Mouse (Mus musculus): Measurements from ENCODE around the gene Stra6. TPM values are rescaled to one million over a fixed set of nuclear protein-coding genes. Genes with fewer than 3 reads are reported as not detected.

Stra6 gene
- total RNA-seq, 2 experiments from 2014 or later = 7.7 to 10.4 TPM

DNA sequence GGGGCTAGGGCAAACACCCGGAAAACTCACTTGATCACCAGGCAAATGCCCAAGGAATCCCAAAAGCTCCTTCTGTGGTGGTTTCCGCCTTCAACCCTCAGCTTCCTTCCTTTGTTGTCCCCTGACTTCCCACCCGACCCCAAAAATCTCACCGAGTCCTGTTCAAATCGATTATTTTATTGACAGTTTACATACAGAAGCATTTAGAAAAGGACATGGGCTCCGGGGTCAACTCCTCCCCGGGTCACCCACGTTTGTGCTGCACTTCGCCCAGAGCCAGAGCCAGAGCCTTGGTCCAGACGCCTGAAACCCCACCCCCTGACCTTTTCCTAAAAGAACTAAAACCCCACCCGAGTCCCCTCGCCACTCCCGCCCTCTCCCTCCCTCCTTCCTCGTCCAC, 132.6 kb downstream of the Stra6 start:
- intact Hi-C loops (cut with DNase I) = no loop called here

DNA sequence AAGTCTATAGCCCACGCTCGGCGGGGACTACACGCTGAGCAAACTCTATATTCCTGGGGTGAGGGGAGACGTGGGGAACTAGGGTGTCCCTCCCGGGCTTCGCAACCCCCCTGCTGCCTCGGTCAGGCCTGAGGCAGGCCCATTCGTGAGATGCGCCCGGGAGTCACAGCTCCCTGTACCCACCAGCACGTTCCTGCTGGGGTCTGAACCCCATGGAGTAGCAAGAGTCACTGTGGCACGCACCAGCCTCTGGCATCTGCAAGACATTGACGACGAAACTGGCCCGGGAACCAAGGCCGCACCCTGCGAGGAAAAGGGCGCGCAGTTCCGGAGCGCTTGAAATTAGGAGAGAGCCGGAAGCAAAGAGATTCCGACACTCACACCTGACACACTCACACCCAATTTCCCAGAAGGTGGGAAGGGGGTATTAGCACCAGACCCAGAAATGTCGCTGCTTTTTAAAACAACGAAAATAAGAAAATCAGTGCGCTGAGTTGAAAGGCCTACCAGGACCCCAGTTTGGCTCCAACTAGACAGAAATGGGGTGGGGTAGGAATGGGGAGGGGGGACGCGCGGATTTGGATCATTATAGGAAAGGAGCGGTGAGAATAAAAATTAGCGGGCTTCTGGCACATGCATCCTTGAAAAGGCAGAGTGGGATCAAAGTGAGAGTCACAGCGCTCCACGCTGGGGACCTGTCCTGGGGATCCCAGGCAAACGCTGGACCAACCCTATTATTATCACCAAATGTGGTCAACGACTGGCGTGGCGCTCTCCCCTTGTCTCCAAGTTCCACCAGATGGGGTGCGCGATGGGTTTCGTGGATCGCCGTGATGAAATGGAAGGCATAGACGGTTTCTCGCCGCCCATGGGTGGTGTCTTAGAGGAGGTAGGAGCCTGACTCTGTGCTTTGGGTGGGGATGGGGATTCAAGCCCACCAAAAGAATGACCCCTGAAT, 133.3 kb downstream of the Stra6 start:
- DNase-seq (ENCODE audit: low spot score in 2 of 2) = no peak
- intact Hi-C loops (cut with DNase I) = no loop called here

More for the DNA sequence above, 132.6 kb downstream of the Stra6 start:
- DNase-seq (ENCODE audit: low spot score in 2 of 2) = no peak

DNA sequence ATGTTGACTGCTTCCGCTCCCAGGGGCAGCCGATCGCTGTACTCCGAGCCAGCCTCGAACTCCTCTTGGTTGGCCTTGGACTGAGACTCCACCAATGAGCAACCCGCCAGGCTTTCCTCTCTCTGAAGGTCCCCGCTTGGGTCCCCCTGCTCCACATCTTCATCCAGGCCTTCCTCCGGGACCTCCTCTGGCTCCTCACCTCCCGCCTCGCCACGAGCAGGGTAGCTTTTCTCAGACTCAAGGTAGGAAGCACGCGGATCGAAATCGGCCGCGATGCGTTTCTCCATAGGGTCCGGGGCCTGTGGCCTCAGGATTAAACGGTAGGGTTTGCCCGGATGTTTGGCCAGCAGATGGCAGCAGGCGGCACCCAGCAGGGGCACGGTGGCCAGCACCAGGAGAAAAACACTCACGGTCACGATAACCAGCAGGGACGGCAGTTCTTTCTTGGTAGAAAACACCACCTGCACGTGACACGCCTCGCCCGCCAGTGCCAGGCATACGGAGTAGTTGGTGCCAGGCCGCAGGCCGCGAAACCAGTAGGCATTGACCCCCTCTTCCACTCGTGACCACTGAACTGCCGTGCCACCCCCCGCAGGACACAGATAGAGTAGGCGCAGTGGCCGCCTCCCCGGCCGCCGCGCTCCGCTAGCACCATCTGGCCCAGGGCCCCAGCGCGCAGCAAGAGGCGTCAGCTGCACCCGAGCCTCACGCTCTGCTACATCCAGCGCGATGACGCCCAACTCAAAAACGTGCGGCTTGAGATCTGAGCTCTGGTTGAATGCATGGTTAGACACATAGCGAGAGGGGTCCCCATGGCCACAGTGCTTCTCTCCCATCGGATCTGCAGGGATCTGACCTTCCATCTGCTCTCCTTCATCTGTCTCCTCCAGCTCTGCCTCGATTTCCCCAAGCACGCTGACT, 134.5 kb downstream of the Stra6 start:
- DNase-seq (ENCODE audit: low spot score in 2 of 2) = peak; percentile 64 to 81
- intact Hi-C loops (cut with DNase I) = no loop called here

DNA sequence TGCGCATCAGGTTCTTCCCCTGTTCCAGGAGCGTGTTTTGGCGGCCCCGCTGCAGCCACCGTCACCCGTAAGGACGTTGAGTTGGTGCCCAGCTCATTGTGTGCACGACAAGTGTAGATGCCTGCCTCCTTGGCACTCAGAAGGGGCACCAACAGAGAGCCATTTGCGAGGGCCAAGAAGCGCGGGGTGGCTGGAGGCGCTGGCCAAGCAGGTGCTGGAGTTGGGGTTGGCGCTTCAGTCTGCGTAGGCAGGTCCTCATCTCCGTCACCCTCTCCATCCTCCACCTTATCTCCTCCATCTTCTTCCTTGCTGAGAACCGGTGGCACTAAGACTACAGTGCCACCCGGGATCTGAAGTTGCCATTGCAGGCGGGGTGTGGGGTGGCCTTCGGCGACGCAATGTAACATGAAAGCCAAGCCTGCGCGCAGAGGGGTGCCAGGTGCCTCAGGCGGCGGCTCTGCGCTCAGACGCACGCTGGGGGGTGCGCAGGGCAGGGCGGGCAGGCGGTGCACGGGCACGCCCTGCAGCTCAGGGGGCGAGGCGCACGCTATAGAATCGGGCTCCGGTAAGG, 135.3 kb downstream of the Stra6 start:
- DNase-seq (ENCODE audit: low spot score in 2 of 2) = peak; percentile 55 to 72
- intact Hi-C loops (cut with DNase I) = no loop called here

DNA sequence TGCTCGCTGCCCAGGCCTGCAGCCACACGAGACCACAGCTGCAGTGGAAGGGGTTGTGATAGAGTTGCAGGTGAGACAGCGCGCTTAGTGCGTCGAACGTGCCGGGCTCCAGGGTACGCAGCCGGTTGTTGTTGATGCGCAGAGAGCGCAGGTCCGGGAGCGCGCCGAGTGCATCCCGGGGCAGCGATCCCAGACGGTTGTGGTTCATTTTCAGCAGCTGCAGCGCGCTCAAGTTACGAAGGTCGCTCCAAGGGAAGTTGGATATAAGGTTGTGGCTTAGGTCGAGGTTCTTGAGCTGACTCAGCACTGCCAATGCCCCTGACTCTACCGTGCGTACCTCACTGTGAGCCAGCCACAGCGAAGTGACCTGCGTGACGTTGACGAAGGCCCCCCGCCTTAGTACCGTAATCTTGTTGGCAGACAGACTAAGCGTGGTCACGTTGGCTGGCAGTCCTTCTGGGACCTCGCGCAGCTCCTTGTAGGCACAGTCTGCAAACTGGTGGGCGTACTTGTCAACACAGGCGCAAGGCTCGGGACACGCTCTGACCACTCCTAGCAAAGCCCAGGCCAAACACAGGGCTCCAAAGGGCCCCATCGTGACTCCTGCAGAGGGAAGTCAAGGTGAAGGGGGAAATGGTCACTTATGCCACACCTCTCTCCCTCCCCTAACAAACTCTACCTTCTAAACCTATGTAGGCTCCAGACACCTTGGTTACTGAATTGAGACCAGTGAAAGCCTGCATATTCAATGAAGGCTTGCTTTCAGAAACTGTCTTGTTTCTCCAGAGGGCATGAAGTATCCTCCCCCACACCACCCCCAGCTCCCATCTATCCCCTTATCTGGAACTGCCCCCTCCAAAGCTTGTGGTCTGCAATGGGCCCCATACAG, 136.0 kb downstream of the Stra6 start:
- DNase-seq (ENCODE audit: low spot score in 2 of 2) = peak in 1 of 2 experiments; percentile 54
- intact Hi-C loops (cut with DNase I) = loop anchor here (5.0 kb wide), 1 partner anchor 87 kb away; no protein-coding TSS in a partner anchor

DNA sequence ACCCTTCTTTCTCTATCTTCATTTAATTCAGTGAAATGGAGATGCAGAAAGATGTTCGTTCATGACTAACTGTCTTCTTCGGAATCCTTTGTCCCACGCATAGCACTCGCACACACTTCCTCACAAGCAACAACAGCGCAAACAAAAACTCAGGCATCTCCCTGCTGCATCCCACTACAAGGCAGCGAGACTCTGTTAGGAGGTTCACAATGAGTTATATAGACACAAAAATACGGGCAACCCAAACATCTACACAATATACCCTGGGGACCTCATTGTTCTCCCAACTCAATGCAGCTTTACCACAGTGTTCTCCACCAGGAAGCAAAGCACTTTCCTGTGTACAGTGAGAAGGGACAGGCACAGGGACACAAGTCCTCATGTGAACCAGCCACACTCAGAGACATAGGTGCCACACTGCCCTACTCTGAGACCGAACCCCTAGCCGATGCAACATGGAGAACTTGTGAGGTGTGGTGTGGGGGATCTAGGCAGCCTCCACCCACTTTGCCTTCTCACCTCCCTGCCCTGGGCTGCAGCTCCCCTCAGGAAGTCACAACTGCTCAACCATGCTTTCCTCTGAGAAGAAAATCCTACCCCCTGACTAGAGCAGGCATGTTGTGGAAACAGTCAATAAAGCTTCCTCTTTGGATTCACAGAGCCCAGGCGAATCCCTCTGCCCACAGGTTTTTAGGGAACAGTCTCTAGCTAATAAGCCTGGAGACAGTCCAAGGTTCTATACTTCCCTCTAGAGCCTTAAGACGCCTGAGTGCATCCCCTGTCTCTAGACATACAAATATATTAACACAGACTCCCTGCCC, 136.9 kb downstream of the Stra6 start:
- intact Hi-C loops (cut with DNase I) = loop anchor here (5.0 kb wide), 1 partner anchor 88 kb away; no protein-coding TSS in a partner anchor
- peak in 1 of 2 experiments; percentile 52 for DNase-seq (ENCODE audit: low spot score in 2 of 2)

DNA sequence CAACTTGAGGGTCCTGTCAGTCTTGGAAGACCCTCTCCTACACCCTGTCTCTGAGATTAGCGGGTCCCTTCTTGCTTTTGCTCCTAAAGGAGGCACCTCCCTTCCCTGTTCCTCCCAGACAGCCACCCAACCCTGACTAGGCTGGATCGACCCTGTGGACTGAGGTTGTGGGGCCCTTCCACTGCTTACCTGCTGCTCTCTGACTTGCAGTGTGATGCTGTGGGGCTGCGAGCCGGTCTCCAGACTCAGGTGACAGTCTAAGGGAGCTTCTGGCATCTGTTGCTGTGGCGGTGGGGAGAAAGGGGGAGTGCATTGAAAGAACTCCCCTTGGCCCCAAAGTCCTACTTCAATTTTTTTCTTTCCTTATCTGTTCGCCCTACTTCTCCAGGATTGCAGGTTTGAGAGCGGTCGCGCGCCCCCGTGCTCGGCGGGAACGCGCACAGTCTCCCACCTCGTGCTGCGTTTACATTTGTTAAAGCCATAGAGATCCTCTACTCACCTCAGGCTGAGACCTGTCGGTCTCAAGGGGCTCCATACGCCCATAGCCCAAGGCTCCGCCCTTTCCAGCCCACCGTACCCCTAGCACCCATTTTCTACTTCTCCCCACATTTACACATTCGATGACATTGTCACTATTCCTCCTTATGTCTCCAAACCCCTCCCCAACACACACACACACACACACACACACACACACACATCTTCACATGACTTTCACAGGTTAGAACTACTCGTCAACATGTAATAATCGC, 137.7 kb downstream of the Stra6 start:
- intact Hi-C loops (cut with DNase I) = loop anchor here (5.0 kb wide), 1 partner anchor 89 kb away; no protein-coding TSS in a partner anchor
- DNase-seq (ENCODE audit: low spot score in 2 of 2) = peak in 1 of 2 experiments; percentile 64

DNA sequence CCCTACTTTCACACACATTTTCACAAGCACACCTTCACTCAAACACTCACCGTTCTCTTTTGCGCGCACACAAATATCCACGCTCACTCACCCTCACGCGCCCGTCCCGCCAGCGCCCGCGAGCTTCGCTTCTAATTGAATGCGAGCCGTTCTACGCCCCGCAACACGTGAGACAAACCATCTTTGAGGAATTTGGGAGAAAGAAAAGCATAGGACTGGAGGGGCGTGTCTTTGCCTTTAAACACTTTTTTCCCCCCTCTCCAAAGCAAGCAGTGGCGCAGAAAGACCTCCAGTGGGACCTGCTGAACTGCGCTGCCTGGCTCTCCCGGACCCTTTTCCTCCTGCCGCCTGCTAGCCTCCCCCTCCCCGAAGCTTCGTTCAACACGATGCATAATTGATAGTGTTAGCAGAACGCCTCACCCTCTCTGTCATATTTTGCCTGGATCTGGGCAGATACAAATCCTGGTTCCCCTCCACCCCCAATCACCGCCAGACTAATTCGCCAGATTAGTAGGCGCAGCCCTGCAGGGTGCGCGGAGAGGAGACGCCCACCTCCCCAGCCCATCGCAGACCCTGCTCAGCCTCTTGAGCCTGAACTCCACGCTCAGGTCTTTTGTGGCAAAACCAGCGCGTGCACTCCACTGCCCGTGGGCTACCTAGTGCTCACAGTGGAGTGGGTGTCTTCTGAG, 138.4 kb downstream of the Stra6 start:
- DNase-seq (ENCODE audit: low spot score in 2 of 2) = peak in 1 of 2 experiments; percentile 68

DNA sequence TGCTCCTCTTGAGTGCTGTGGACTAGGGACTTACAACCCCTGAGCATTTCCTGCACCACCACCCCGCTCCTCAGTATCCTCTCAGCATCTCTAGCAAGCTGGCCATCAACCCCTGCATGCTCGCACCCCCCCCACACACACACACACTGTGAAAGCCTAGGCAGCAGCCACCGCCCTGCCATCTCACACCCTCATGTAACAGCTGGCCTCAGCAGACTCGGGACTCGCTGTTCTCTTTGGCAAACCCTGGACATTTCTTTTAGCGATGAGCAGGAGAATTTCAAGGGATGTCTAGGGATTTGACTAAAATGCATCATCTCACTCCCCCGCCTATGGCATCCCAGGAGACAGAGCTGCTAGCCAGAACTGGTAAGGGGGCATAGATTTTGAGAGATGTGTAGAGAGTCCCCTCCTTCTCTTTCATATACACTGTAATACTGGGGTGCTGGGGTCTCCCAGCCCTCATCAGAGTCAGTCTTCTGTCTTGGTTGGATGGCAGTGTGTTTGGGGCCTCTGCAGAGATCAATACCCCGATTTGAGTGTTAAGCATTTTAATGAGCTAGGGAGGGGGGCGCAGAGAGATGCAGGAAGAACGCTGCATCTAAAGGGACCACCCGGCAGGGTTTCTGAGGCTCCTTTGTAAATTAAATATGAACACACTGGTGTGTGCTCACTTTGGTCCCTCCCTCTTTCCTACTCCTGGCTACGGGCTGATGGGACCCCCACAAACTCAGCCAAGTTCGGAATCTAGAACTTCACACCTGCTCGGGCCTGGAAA, 139.3 kb downstream of the Stra6 start:
- intact Hi-C loops (cut with DNase I) = loop anchor here (5.0 kb wide), 1 partner anchor 91 kb away; no protein-coding TSS in a partner anchor

More for the DNA sequence above, 138.4 kb downstream of the Stra6 start:
- intact Hi-C loops (cut with DNase I) = loop anchor here (5.0 kb wide), 1 partner anchor 90 kb away; no protein-coding TSS in a partner anchor

More for the DNA sequence above, 139.3 kb downstream of the Stra6 start:
- DNase-seq (ENCODE audit: low spot score in 2 of 2) = peak; percentile 71 to 92

Other genes with a start within 250 kb of the Stra6 start
- gene Arid3b, start 227.0 kb upstream of the Stra6 start, total RNA-seq (2021) = 10 to 100 TPM in 1 of 2 experiments, 1 to 10 TPM in 1; 9.6 to 10.7 TPM
- 100 to 1,000 TPM; 107 to 112 TPM for gene Ubl7, start 152.8 kb upstream of the Stra6 start, total RNA-seq (2021)
- 100 to 1,000 TPM; 126 to 148 TPM for gene Sema7a, start 123.7 kb upstream of the Stra6 start, total RNA-seq (2021)
- gene Cyp11a1, start 57.4 kb upstream of the Stra6 start, total RNA-seq (2021) = 1 to 10 TPM; 5.2 to 5.7 TPM
- 1 to 10 TPM in 1 of 2 experiments, under 1 TPM in 1; 0.42 to 1.3 TPM for gene Ccdc33, start 55.0 kb downstream of the Stra6 start, total RNA-seq (2021)
- gene Islr, start 140.5 kb downstream of the Stra6 start, total RNA-seq (2021) = 10 to 100 TPM; 15.8 to 16.2 TPM
- 10 to 100 TPM; 86.1 to 99.6 TPM for gene Islr2, start 140.5 kb downstream of the Stra6 start, total RNA-seq (2021)
- gene Pml, start 186.0 kb downstream of the Stra6 start, total RNA-seq (2021) = 10 to 100 TPM; 12.2 to 13.6 TPM
- 10 to 100 TPM; 71.8 to 76.7 TPM for gene Stoml1, start 189.4 kb downstream of the Stra6 start, total RNA-seq (2021)
- gene Loxl1, start 249.4 kb downstream of the Stra6 start, total RNA-seq (2021) = 1 to 10 TPM; 3.4 to 3.8 TPM